Mouse (Mus musculus) kidney, adult 2 months (tissue): ENCODE data around the gene Pdap1. TPM values are rescaled to one million over a fixed set of nuclear protein-coding genes. Genes with fewer than 3 reads are reported as not detected.
"Not testable (repeated sequence)": the region's sequence is repeated elsewhere in the genome, so short reads cannot be mapped to it uniquely, and the experiment has no call there.

Experiments
- DNase-seq: peaks from one replicate; pipeline ENCODE4 v3.0.0; 2021
- H3K27ac ChIP-seq: fragments of 200-500 bp; 2 replicates; pipeline ENCODE4 v1.5.1; 2012; ENCODE audit warnings: low read depth, low read length, control low read depth, inconsistent platforms; ENCODE audit not compliant: insufficient read depth
- H3K27me3 ChIP-seq: fragments of 200-500 bp; replicated peaks from 2 replicates; pipeline ENCODE4 v1.6.1; 2012; ENCODE audit warnings: mild to moderate bottlenecking, moderate library complexity, low read length, inconsistent platforms; ENCODE audit not compliant: control insufficient read depth, insufficient read depth
- H3K36me3 ChIP-seq: fragments of 200-500 bp; 2 replicates; pipeline ENCODE4 v1.6.1; 2012; ENCODE audit warnings: mild to moderate bottlenecking, moderate library complexity, low read length, inconsistent platforms; ENCODE audit not compliant: control insufficient read depth, insufficient read depth
- H3K4me1 ChIP-seq: fragments of 200-500 bp; 2 replicates; pipeline ENCODE4 v1.6.1; 2011; ENCODE audit warnings: low read length; ENCODE audit not compliant: control insufficient read depth, insufficient read depth
- H3K4me3 ChIP-seq: fragments of 200-500 bp; 2 replicates; pipeline ENCODE4 v1.5.1; 2011; ENCODE audit warnings: mild to moderate bottlenecking, low read depth, low read length, control low read depth; ENCODE audit not compliant: insufficient read depth
- CTCF ChIP-seq: fragments of 200-500 bp; conservative IDR thresholded peaks from 2 replicates; pipeline ENCODE4 v1.5.1; 2011; ENCODE audit warnings: low read depth, mild to moderate bottlenecking, control low read depth, low read length, moderate library complexity, mixed read lengths; ENCODE audit not compliant: insufficient read depth, insufficient read length
- POLR2A ChIP-seq: fragments of 200-500 bp; IDR thresholded peaks from one replicate; pipeline ENCODE4 v1.6.1; 2011; ENCODE audit warnings: low read depth, low read length, control low read depth
- WGBS: fragments of 180-500 bp; shearing (Covaris S2); methylation state at CpG from one replicate; pipeline ENCODE4 v1.1.7; 2018; 5-methylcytosine and 5-hydroxymethylcytosine counted together
- polyA plus RNA-seq: library from polyadenylated mRNA; depleted of rRNA; stranded (reverse); fragments of >200 nt; gene quantifications from 2 replicates; pipeline ENCODE4 v1.2.3, GENCODE M21; 2012

Pdap1 gene
- polyA plus RNA-seq, 1 experiment, result 25.6 TPM

- Histone ChIP-seq H3K27ac (no peak overlapping the region), H3K36me3 (peaks cover 8% of the 10 kb centered on the region), H3K4me1 (no peaks in the 10 kb centered on the region), H3K4me3 (no peak overlapping the region), H3K27me3 (no peaks in the 10 kb centered on the region)
- DNase-seq, result no peak
- TF ChIP-seq POLR2A, result no peak
- WGBS, result 84% methylated on average over 3 of the region's 3 CpGs
These were observed 9.0 kb downstream of the Pdap1 start for GRCm38 (mm10) chr5:145130995-145131394.

GRCm38 (mm10) chr5:145130191-145130590 is 9.8 kb downstream of the Pdap1 start:
- WGBS, result 73% methylated on average over 11 of the region's 11 CpGs
- H3K27ac ChIP-seq, result no peak overlapping the region
- no peaks in the 10 kb centered on the region for H3K27me3 ChIP-seq
- no peak overlapping the region for H3K4me3 ChIP-seq
- no peaks in the 10 kb centered on the region for H3K4me1 ChIP-seq
- TF ChIP-seq CTCF (no peak), POLR2A (no peak)
- H3K36me3 ChIP-seq, result peaks cover 8% of the 10 kb centered on the region
- DNase-seq, result no peak

- not testable (repeated sequence) for DNase-seq, H3K36me3 ChIP-seq, H3K27ac ChIP-seq, H3K4me3 ChIP-seq, H3K4me1 ChIP-seq, H3K27me3 ChIP-seq
- WGBS, result 89% methylated on average over 6 of the region's 6 CpGs
These were observed 10.3 kb downstream of the Pdap1 start for GRCm38 (mm10) chr5:145129773-145130172.

GRCm38 (mm10) chr5:145129124-145129523 is 10.9 kb downstream of the Pdap1 start:
- DNase-seq, result peak; percentile 38
- no peaks in the 10 kb centered on the region for H3K27me3 ChIP-seq
- no peaks in the 10 kb centered on the region for H3K4me1 ChIP-seq
- H3K36me3 ChIP-seq, result peaks cover 8% of the 10 kb centered on the region
- TF ChIP-seq POLR2A, result no peak
- H3K4me3 ChIP-seq, result no peak overlapping the region
- H3K27ac ChIP-seq, result no peak overlapping the region
- WGBS, result 80% methylated on average over 4 of the region's 4 CpGs

GRCm38 (mm10) chr5:145126580-145126979 is 13.5 kb downstream of the Pdap1 start:
- no peak for TF ChIP-seq CTCF
- TF ChIP-seq POLR2A, result no peak
- Histone ChIP-seq H3K4me1 (no peaks in the 10 kb centered on the region), H3K36me3 (peaks cover 5% of the 10 kb centered on the region; the same call in 1 of the 2 replicates), H3K4me3 (no peak overlapping the region), H3K27ac (no peak overlapping the region), H3K27me3 (no peaks in the 10 kb centered on the region)
- WGBS, result 93% methylated on average over 9 of the region's 9 CpGs
- DNase-seq, result no peak

- Histone ChIP-seq H3K27me3 (no peaks in the 10 kb centered on the region), H3K4me3 (no peak overlapping the region), H3K36me3 (no peaks in the 10 kb centered on the region), H3K4me1 (no peaks in the 10 kb centered on the region), H3K27ac (no peak overlapping the region)
- 93% methylated on average over 19 of the region's 19 CpGs for WGBS
- no peak for TF ChIP-seq CTCF
- no peak for TF ChIP-seq POLR2A
- no peak for DNase-seq
These were observed 16.6 kb downstream of the Pdap1 start for GRCm38 (mm10) chr5:145123396-145123795.

GRCm38 (mm10) chr5:145120921-145121320 is 19.1 kb downstream of the Pdap1 start:
- WGBS, result 48% methylated on average over 7 of the region's 7 CpGs
- TF ChIP-seq CTCF, result no peak
- TF ChIP-seq POLR2A, result no peak
- DNase-seq, result no peak
- Histone ChIP-seq H3K27me3 (no peaks in the 10 kb centered on the region), H3K4me3 (no peak overlapping the region), H3K4me1 (no peaks in the 10 kb centered on the region), H3K27ac (no peak overlapping the region), H3K36me3 (no peaks in the 10 kb centered on the region)

- peak; percentile 22 for DNase-seq
- Histone ChIP-seq H3K4me3 (no peak overlapping the region), H3K27ac (no peak overlapping the region), H3K27me3 (no peaks in the 10 kb centered on the region), H3K36me3 (no peaks in the 10 kb centered on the region), H3K4me1 (peaks cover 3% of the 10 kb centered on the region; the same call in 1 of the 2 replicates)
- 99% methylated on average over 2 of the region's 2 CpGs for WGBS
- TF ChIP-seq CTCF, result peak; percentile 55
- no peak for TF ChIP-seq POLR2A
These were observed 20.7 kb downstream of the Pdap1 start for GRCm38 (mm10) chr5:145119385-145119784.
